Comparison of ENCODE assay signal across 14 mouse cellular contexts in genomic region chr12:80524276-80524921, GRCm38 (mm10). TPM values are rescaled to one million over a fixed set of nuclear protein-coding genes. Genes with fewer than 3 reads are reported as not detected.
DNase-seq lines count a peak whose midpoint lies in the region; ATAC-seq and TF ChIP-seq lines count a peak whose summit lies in the region.
"Had no signal": no experiment of that assay in that cellular context is flagged by ENCODE, and none has a peak within 500 bp of the region (broad histone marks: within the 10 kb centered on the region; RNA-seq: fewer than 3 reads in every experiment).

No protein-coding gene starts in this region.

- H3K36me3 ChIP-seq in forebrain, embryonic 12.5 days (replicated peaks): no peaks in the 10 kb centered on the region
- H3K36me3 ChIP-seq in forebrain, embryonic 15.5 days: no peaks in the 10 kb centered on the region
- H3K36me3 ChIP-seq in lung, embryonic 14.5 days (ENCODE audit: insufficient read depth): no peaks in the 10 kb centered on the region
- H3K36me3 ChIP-seq: heart, embryonic 13.5 days; limb, embryonic 12.5 days had no signal

- H3K27me3 ChIP-seq in forebrain, embryonic 12.5 days: peaks cover 12% of the 10 kb centered on the region
- H3K27me3 ChIP-seq in forebrain, embryonic 15.5 days: no peaks in the 10 kb centered on the region
- peaks cover 18% of the 10 kb centered on the region for H3K27me3 ChIP-seq in lung, embryonic 14.5 days (ENCODE audit: insufficient read depth, low read length)

- no peak overlapping the region for H3K9ac ChIP-seq in forebrain, embryonic 12.5 days
- no peak overlapping the region for H3K9ac ChIP-seq in forebrain, embryonic 15.5 days (replicated peaks)
- H3K9ac ChIP-seq in lung, embryonic 14.5 days: no peak overlapping the region
- H3K9ac ChIP-seq: heart, embryonic 13.5 days; limb, embryonic 12.5 days had no signal

- H3K9me3 ChIP-seq in forebrain, embryonic 12.5 days: no peaks in the 10 kb centered on the region
- no peaks in the 10 kb centered on the region for H3K9me3 ChIP-seq in forebrain, embryonic 15.5 days
- H3K9me3 ChIP-seq in lung, embryonic 14.5 days (ENCODE audit: low read depth, low read length): no peaks in the 10 kb centered on the region
- H3K9me3 ChIP-seq: heart, embryonic 13.5 days; limb, embryonic 12.5 days had no signal

- peak; percentile 51 for DNase-seq in lung, embryonic 14.5 days
- no peak for DNase-seq in lung, postnatal 14 days
- DNase-seq in ZHBTc4 (ENCODE audit: low read depth, low spot score): peak; percentile 90
- DNase-seq in forelimb bud, embryonic 11.5 days (ENCODE audit: low read depth, low spot score): peak; percentile 71
- no peak for DNase-seq in urinary bladder, postnatal 10 days (ENCODE audit: low spot score)
- DNase-seq in ovary, adult 18-20 months (ENCODE audit: low spot score): no peak
- DNase-seq: lung, postnatal 10 days; thymus, adult 2 months had no signal

- H3K4me2 ChIP-seq in forebrain, embryonic 12.5 days: no peak overlapping the region
- no peak overlapping the region for H3K4me2 ChIP-seq in forebrain, embryonic 15.5 days (replicated peaks)
- H3K4me2 ChIP-seq in lung, embryonic 14.5 days: no peak overlapping the region
- H3K4me2 ChIP-seq: heart, embryonic 13.5 days; limb, embryonic 12.5 days had no signal

- peaks cover 75% of the 10 kb centered on the region for H3K4me1 ChIP-seq in forebrain, embryonic 12.5 days
- H3K4me1 ChIP-seq in forebrain, embryonic 15.5 days: peaks cover 54% of the 10 kb centered on the region
- H3K4me1 ChIP-seq in lung, embryonic 14.5 days (ENCODE audit: insufficient read depth): no peaks in the 10 kb centered on the region

- peak overlapping the region; percentile 16; the same call in 1 of the 2 replicates for H3K27ac ChIP-seq in forebrain, embryonic 12.5 days
- H3K27ac ChIP-seq in forebrain, embryonic 15.5 days (replicated peaks): no peak overlapping the region
- no peak overlapping the region for H3K27ac ChIP-seq in lung, embryonic 14.5 days (ENCODE audit: low read depth)
- H3K27ac ChIP-seq: heart, embryonic 13.5 days; limb, embryonic 12.5 days had no signal

- peak; percentile 36 for TF ChIP-seq CTCF in lung, embryonic 14.5 days (IDR thresholded peaks at IDR 0.05; ENCODE audit: low read depth)

- no peak for ATAC-seq in forebrain, embryonic 12.5 days (ENCODE audit: low FRiP score)
- ATAC-seq in forebrain, embryonic 15.5 days (replicated peaks): no peak
- ATAC-seq in lung, embryonic 14.5 days (ENCODE audit: insufficient read depth): no peak
- ATAC-seq: inflammation-experienced regulatory T-cells, adult 6 months had no signal

- WGBS in forebrain, embryonic 12.5 days: 22% methylated on average over 12 of the region's 12 CpGs
- WGBS in forebrain, embryonic 15.5 days: 30% methylated on average over 12 of the region's 12 CpGs
- WGBS in lung, embryonic 14.5 days: 35% methylated on average over 12 of the region's 12 CpGs

- no peak overlapping the region for H3K4me3 ChIP-seq in forebrain, embryonic 12.5 days (replicated peaks)
- H3K4me3 ChIP-seq in forebrain, embryonic 15.5 days: no peak overlapping the region
- H3K4me3 ChIP-seq in lung, embryonic 14.5 days (ENCODE audit: low read depth, low read length): no peak overlapping the region
- H3K4me3 ChIP-seq: heart, embryonic 13.5 days; limb, embryonic 12.5 days had no signal

RNA-seq across cellular contexts. Expression of gene Galnt16, which starts 6.3 kb away (rescaled TPM):
- 29.4 and 31.6 TPM in 2 replicates for polyA plus RNA-seq in forebrain, embryonic 12.5 days (2016; fragmentation: Nextera tagmentation; extraction: Ambion mirVana)
- polyA plus RNA-seq in forebrain, embryonic 15.5 days (2015; fragmentation: Nextera tagmentation; extraction: Ambion mirVana): 21.2 and 23.7 TPM in 2 replicates
- 4.8 and 6.7 TPM in 2 replicates for polyA plus RNA-seq in lung, embryonic 14.5 days (2014; fragmentation: Nextera tagmentation; extraction: Ambion mirVana)
- polyA plus RNA-seq: C2C12 had no signal

Comparison
In these comparisons a context has a peak if more than half of its experiments do, and no peak if none do; other contexts are left out.
1. DNase-seq: peak in lung, embryonic 14.5 days (single experiment), ZHBTc4 (single experiment) and forelimb bud, embryonic 11.5 days (single experiment); none in lung, postnatal 14 days (single experiment), urinary bladder, postnatal 10 days (single experiment) and ovary, adult 18-20 months (single experiment).